Mouse (Mus musculus) brain, adult 10 weeks (tissue): ENCODE results near the gene Erh. TPM values are rescaled to one million over a fixed set of nuclear protein-coding genes. Genes with fewer than 3 reads are reported as not detected.

Experiments used
- polyA plus RNA-seq: library from polyadenylated mRNA; stranded (reverse); fragments of 350-450 nt; fragmentation: Illumina TruSeq; extraction: RNeasy Lipid Tissue Mini Kit (QIAGEN cat#74804); gene quantifications from one replicate; pipeline ENCODE4 v1.2.3, GENCODE M21; 2015; ENCODE audit warnings: low read depth, low replicate concordance

Erh gene
- 115 TPM for polyA plus RNA-seq

GRCm38 (mm10) chr12:80643693-80644505 is at the start of gene Erh, which contains the start of gene Slc39a9:
Gene Erh (minus strand): TSS chr12:80644341.
Gene Slc39a9 (plus strand): TSS chr12:80643883.

GRCm38 (mm10) chr12:80692269-80692972 is 48.3 kb upstream of the Erh start, which contains the start of gene Plekhd1:
Gene Plekhd1 (plus strand): TSS chr12:80692591.

Other genes starting within 250 kb of the Erh start
- 41.9 TPM for gene Dcaf5, start 207.7 kb downstream of the Erh start, polyA plus RNA-seq
- 98.9 TPM for gene Exd2, start 181.2 kb downstream of the Erh start, polyA plus RNA-seq
- 81.7 TPM for gene Galnt16, start 126.1 kb downstream of the Erh start, polyA plus RNA-seq
- gene Slc39a9, start 458 bp downstream of the Erh start, polyA plus RNA-seq = 28.4 TPM
- 6.0 TPM for gene Plekhd1, start 48.2 kb upstream of the Erh start, polyA plus RNA-seq
- 5.0 TPM for gene Ccdc177, start 116.3 kb upstream of the Erh start, polyA plus RNA-seq
- gene Susd6, start 146.2 kb upstream of the Erh start, polyA plus RNA-seq = 24.3 TPM